Mouse (Mus musculus) embryonic facial prominence, embryonic 10.5 days (tissue): ENCODE measurements around the gene Rep15. TPM values are rescaled to one million over a fixed set of nuclear protein-coding genes. Genes with fewer than 3 reads are reported as not detected.

Source experiments
- DNase-seq: peaks from one replicate; pipeline ENCODE4 v3.0.0-alpha.2; 2017; ENCODE audit warnings: low spot score
- H3K27ac ChIP-seq: fragments of 300-500 bp; sonication (generic); replicated peaks from 2 replicates; pipeline ENCODE4 v1.5.1; 2016; ENCODE audit warnings: mild to moderate bottlenecking
- H3K27me3 ChIP-seq: fragments of 300-500 bp; sonication (generic); replicated peaks from 2 replicates; pipeline ENCODE4 v1.6.1; 2016; ENCODE audit warnings: low read depth, mild to moderate bottlenecking; ENCODE audit not compliant: poor library complexity, severe bottlenecking
- H3K36me3 ChIP-seq: fragments of 300-500 bp; sonication (generic); replicated peaks from 2 replicates; pipeline ENCODE4 v1.6.1; 2016; ENCODE audit warnings: mild to moderate bottlenecking, moderate library complexity
- H3K4me1 ChIP-seq: fragments of 300-500 bp; sonication (generic); 2 replicates; pipeline ENCODE4 v1.6.1; 2016
- H3K4me3 ChIP-seq: fragments of 300-500 bp; sonication (generic); 2 replicates; pipeline ENCODE4 v1.5.1; 2016; ENCODE audit warnings: mild to moderate bottlenecking, moderate library complexity
- H3K9me3 ChIP-seq: fragments of 300-500 bp; sonication (generic); 2 replicates; pipeline ENCODE4 v1.6.1; 2016; ENCODE audit warnings: mild to moderate bottlenecking
- WGBS: fragments of 180-500 bp; shearing (Covaris S2); methylation state at CpG from one replicate; pipeline ENCODE4 v1.1.7; 2016; 5-methylcytosine and 5-hydroxymethylcytosine counted together
- polyA plus RNA-seq: library from polyadenylated mRNA; unstranded; fragments of >200 nt; fragmentation: Nextera tagmentation; extraction: Ambion mirVana; gene quantifications from 2 replicates; pipeline ENCODE4 v1.2.1, GENCODE M21; 2016

The Rep15 gene
- polyA plus RNA-seq: 1.0 and 1.2 TPM in 2 replicates

DNA sequence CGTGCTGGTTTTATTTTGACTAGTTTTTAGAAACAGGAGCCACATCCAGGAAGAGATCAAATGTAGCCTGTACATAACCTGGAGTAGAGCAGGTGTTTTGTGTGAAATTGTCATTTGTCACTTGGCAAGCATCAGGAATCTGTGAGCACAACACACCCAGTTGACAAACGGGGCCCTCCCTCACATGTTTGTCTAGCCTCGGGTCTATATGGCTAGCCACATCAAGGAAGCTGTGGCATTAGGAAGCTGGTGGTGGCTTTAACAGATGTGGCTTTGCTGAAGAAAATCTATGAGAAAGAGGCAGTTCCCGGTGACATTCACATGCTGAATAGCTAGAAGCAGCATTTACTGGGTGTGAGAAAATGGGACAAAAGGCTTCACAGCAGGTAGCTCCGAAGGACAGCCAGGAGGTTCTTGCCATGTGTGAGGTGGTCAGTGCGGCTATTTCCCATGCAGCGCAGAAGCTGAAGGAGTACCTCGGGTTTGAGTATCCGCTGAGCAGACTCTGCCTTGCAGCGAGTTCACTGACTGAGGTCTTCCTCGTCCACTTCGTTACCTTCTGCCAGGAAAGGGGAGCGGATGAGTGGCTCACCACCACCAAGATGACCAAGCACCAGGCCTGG lies at the start of gene Rep15:
Gene Rep15, plus strand, starts transcription at position 282 of the 623 bp plus-strand sequence.
- H3K27ac ChIP-seq: no peak within 1 kb of the TSS
- peaks cover 32% of the 10 kb centered on the region for H3K36me3 ChIP-seq
- H3K9me3 ChIP-seq: no peaks in the 10 kb centered on the region
- no peaks in the 10 kb centered on the region for H3K27me3 ChIP-seq
- H3K4me3 ChIP-seq: no peak within 1 kb of the TSS
- no peaks in the 10 kb centered on the region for H3K4me1 ChIP-seq
- DNase-seq: no peak
- WGBS: 55% methylated on average over 13 of the region's 13 CpGs

- no peaks in the 10 kb centered on the region for H3K27me3 ChIP-seq
- no peaks in the 10 kb centered on the region for H3K36me3 ChIP-seq
- peaks cover 13% of the 10 kb centered on the region for H3K4me1 ChIP-seq
- 67% methylated on average over 3 of the region's 3 CpGs for WGBS
- no peak overlapping the region for H3K27ac ChIP-seq
- no peaks in the 10 kb centered on the region for H3K9me3 ChIP-seq
- no peak overlapping the region for H3K4me3 ChIP-seq
- peak; percentile 21 for DNase-seq
Measured at GRCm38 (mm10) chr6:146984569-146984968, 47.8 kb upstream of the Rep15 start.

DNA sequence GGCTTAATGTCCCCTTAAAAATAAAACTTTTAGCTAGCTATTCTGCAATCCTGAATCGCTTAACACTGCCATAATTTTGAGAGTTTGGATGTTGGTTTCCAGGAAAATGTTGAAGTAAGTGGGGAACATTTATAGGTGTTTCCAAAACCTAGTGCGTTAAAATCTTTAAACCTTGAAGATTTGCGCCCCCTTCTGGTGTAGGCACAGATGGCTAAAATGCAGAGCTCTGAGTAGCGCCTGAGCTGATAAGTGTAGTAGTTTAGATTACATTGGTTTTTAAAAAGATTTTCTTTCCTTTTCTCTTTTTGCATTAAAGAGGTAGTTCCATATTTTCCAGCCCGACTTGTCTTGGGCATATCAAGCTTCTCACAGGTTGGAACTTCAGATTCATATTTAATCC lies 38.1 kb upstream of the Rep15 start:
- peak; percentile 50 for DNase-seq
- no peaks in the 10 kb centered on the region for H3K9me3 ChIP-seq
- H3K27ac ChIP-seq: no peak overlapping the region
- peaks cover 26% of the 10 kb centered on the region for H3K36me3 ChIP-seq
- H3K4me1 ChIP-seq: no peaks in the 10 kb centered on the region
- 45% methylated on average over 5 of the region's 5 CpGs for WGBS
- H3K27me3 ChIP-seq: no peaks in the 10 kb centered on the region
- H3K4me3 ChIP-seq: no peak overlapping the region

DNA sequence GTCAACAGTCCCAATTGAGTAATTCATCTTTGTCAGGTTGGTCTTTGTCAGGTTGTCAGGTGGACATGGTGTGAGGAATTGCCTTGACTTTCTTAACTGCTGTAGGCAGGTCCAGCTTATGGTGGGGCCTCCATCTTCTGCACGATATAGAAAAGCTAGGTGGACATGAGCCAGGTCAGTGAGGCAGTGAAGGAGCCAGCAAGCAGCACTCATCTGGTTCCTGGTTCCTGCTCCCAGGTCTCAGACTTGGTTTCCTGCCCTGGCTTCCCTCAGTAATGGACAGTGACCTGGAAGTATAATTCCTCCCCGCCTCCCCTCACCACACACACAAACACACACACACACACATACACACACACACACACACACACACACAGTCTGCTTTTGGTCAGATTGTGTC lies 37.0 kb upstream of the Rep15 start:
- Histone ChIP-seq H3K9me3 (no peaks in the 10 kb centered on the region), H3K4me3 (no peak overlapping the region), H3K36me3 (peaks cover 31% of the 10 kb centered on the region), H3K27me3 (no peaks in the 10 kb centered on the region), H3K4me1 (no peaks in the 10 kb centered on the region), H3K27ac (no peak overlapping the region)
- no peak for DNase-seq
- WGBS: 82% methylated on average over 2 of the region's 2 CpGs

GRCm38 (mm10) chr6:146995878-146996277 lies 36.5 kb upstream of the Rep15 start:
- WGBS: 90% methylated on average over 6 of the region's 6 CpGs
- no peak overlapping the region for H3K27ac ChIP-seq
- DNase-seq: no peak
- H3K4me1 ChIP-seq: no peaks in the 10 kb centered on the region
- no peaks in the 10 kb centered on the region for H3K9me3 ChIP-seq
- no peak overlapping the region for H3K4me3 ChIP-seq
- peaks cover 33% of the 10 kb centered on the region for H3K36me3 ChIP-seq
- H3K27me3 ChIP-seq: no peaks in the 10 kb centered on the region

- Histone ChIP-seq H3K4me1 (no peaks in the 10 kb centered on the region), H3K27ac (no peak overlapping the region), H3K36me3 (peaks cover 38% of the 10 kb centered on the region), H3K9me3 (no peaks in the 10 kb centered on the region), H3K4me3 (no peak overlapping the region), H3K27me3 (no peaks in the 10 kb centered on the region)
- no peak for DNase-seq
- whole genome bisulfite sequencing: 89% methylated on average over 6 of the region's 6 CpGs
Measured at GRCm38 (mm10) chr6:146997006-146997405, 35.4 kb upstream of the Rep15 start.

DNA sequence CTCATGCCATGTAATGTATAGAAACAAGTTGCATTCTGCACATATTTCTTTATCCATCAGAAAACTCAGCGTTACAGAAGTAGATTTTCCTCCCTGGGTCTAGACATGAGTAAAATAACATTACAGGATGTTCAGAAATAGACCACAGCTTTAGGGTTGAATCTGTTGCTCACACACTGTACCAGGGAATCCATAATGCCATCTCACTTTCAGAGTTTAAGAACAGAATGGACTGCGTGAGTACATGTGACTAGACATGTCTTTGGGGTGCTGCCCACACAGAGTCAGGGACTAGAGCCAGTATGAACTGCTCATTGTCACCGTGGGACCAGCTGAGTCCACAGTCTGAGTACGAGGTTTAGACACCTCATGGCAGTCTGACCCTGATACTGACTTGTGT lies 33.7 kb upstream of the Rep15 start:
- no peak for DNase-seq
- 90% methylated on average over 4 of the region's 4 CpGs for WGBS
- Histone ChIP-seq H3K27ac (no peak overlapping the region), H3K9me3 (no peaks in the 10 kb centered on the region), H3K4me3 (no peak overlapping the region), H3K4me1 (no peaks in the 10 kb centered on the region), H3K27me3 (no peaks in the 10 kb centered on the region), H3K36me3 (peaks cover 45% of the 10 kb centered on the region)

DNA sequence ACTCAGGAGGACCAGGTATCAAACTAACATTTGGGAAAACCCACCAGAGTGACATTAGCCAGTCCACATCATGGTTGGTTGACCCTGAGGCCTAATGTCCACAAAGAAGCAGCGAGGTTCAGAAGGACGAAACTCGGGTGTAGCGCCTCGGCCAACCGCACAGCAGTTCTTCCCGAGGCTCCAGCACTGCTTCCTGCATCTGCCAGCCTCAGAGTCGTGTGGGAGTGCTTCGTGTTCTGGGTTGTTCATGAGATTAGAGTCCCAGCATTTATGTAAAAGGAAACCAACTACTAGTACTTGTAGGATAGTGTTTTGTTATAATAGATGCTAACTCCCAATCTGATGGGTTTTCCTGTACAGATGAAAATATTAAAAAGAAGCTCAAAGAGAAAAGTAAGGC lies 33.1 kb upstream of the Rep15 start:
- DNase-seq: no peak
- peaks cover 45% of the 10 kb centered on the region for H3K36me3 ChIP-seq
- H3K4me1 ChIP-seq: no peaks in the 10 kb centered on the region
- H3K9me3 ChIP-seq: no peaks in the 10 kb centered on the region
- H3K4me3 ChIP-seq: no peak overlapping the region
- no peak overlapping the region for H3K27ac ChIP-seq
- no peaks in the 10 kb centered on the region for H3K27me3 ChIP-seq
- WGBS: 91% methylated on average over 9 of the region's 9 CpGs

DNA sequence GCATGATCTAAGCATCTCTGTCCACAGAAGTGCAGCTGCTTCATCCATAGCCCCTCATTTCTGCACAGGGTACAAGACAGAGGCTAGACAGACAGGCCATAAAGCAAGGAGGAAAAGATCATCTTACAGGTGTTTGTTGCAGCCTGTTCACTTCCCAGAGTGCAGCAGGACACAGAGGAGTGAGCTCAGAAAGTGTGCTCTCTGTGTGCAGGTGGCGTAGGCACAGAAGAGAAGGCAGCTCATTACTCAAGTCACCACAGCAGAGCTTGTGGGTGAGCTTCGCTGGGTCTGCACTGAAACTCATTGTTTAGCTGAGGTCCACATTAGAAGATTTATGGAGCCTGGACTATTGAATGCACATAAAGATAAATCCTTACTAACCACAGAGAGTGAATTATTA lies 32.6 kb upstream of the Rep15 start:
- Histone ChIP-seq H3K9me3 (no peaks in the 10 kb centered on the region), H3K36me3 (peaks cover 45% of the 10 kb centered on the region), H3K27me3 (no peaks in the 10 kb centered on the region), H3K4me1 (no peaks in the 10 kb centered on the region), H3K27ac (no peak overlapping the region), H3K4me3 (no peak overlapping the region)
- no peak for DNase-seq
- WGBS: 90% methylated on average over 2 of the region's 2 CpGs

DNA sequence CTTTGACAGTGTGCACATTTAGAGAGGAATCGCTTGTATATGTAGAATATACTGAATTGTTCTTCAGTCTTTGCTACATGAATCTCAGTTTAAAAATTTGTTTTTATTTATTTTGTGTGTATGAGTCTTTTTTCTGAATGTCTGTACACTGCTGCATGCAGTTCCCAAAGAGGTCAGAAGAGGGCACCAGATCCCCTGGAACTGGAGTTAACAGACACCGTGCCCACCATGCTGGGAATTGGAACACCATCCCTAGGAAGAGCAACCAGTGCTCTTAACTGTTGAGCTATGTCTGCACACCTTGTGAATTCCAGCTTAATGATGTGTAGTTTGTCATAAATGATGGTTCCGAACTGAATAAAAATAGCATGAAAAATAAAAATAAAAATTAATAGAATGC lies 24.2 kb upstream of the Rep15 start:
- peaks cover 24% of the 10 kb centered on the region for H3K36me3 ChIP-seq
- no peak overlapping the region for H3K4me3 ChIP-seq
- DNase-seq: peak; percentile 59
- 58% methylated on average over 3 of the region's 3 CpGs for WGBS
- H3K27ac ChIP-seq: no peak overlapping the region
- H3K27me3 ChIP-seq: no peaks in the 10 kb centered on the region
- H3K9me3 ChIP-seq: no peaks in the 10 kb centered on the region
- no peaks in the 10 kb centered on the region for H3K4me1 ChIP-seq

GRCm38 (mm10) chr6:147010358-147010757 lies 22.0 kb upstream of the Rep15 start:
- Histone ChIP-seq H3K4me3 (no peak overlapping the region), H3K27ac (no peak overlapping the region), H3K36me3 (peaks cover 28% of the 10 kb centered on the region), H3K9me3 (no peaks in the 10 kb centered on the region), H3K27me3 (no peaks in the 10 kb centered on the region), H3K4me1 (no peaks in the 10 kb centered on the region)
- WGBS: 89% methylated on average over 6 of the region's 6 CpGs
- DNase-seq: no peak

DNA sequence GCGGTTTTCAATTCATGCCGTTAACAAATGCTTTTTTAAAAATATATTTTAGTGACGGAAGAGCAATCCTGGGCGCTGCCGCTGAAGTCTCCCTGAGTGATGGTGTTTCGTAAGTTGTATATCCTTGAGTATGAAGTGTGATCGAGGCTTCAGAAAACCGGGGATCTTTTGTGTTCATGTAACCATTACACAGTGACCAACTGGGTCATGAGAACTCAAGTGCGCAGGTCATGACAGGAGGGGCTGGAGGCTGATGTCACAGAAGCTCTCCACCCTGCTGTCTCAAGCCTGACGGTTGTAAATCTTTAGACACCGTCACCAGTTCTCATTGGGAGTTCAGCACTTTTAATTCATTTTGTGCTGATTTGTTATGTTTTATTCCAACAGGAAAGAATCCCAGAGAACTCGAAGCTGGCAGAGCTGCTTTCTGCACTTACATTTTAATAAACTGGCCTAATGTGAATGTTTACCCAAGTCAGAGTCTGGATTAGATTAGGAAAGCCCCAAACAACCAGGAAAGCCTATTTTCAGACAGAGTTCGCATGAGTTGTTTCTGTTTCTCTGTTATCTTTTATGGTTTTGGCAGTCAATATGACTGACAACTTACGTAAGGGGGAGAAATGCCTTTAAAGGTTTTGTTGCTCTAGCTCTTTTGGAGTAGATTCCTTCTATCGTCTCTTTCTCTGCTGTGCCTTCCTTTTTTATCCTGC lies 21.4 kb upstream of the Rep15 start:
- Histone ChIP-seq H3K4me3 (no peak overlapping the region), H3K9me3 (no peaks in the 10 kb centered on the region), H3K4me1 (no peaks in the 10 kb centered on the region), H3K27ac (no peak overlapping the region), H3K36me3 (peaks cover 25% of the 10 kb centered on the region), H3K27me3 (no peaks in the 10 kb centered on the region)
- no peak for DNase-seq
- 91% methylated on average over 15 of the region's 15 CpGs for WGBS

GRCm38 (mm10) chr6:147011555-147011954 lies 20.8 kb upstream of the Rep15 start:
- peaks cover 29% of the 10 kb centered on the region for H3K36me3 ChIP-seq
- no peaks in the 10 kb centered on the region for H3K27me3 ChIP-seq
- DNase-seq: no peak
- WGBS: 77% methylated on average over 6 of the region's 6 CpGs
- no peak overlapping the region; the same call in 1 of the 2 replicates for H3K27ac ChIP-seq
- no peaks in the 10 kb centered on the region for H3K4me1 ChIP-seq
- no peaks in the 10 kb centered on the region for H3K9me3 ChIP-seq
- no peak overlapping the region for H3K4me3 ChIP-seq
